Mouse (Mus musculus) neural tube, embryonic 14.5 days (tissue): ENCODE data around the gene Pip5k1c. TPM values are rescaled to one million over a fixed set of nuclear protein-coding genes. Genes with fewer than 3 reads are reported as not detected.

ENCODE experiments used
- ATAC-seq: fragments of 200-750 bp; cut with Nextera tagmentation; 2 replicates; pipeline ENCODE4 v1.8.0; 2017; ENCODE audit warnings: low read depth, mild to moderate bottlenecking, moderate TSS enrichment, moderate library complexity
- H3K27ac ChIP-seq: fragments of 300-500 bp; sonication (generic); 2 replicates; pipeline ENCODE4 v1.5.1; 2014; ENCODE audit warnings: low read depth, mild to moderate bottlenecking, control low read depth, low read length, moderate library complexity, mixed read lengths
- H3K27me3 ChIP-seq: fragments of 300-500 bp; sonication (generic); 2 replicates; pipeline ENCODE4 v1.6.1; 2014; ENCODE audit warnings: low read length; ENCODE audit not compliant: control insufficient read depth, insufficient read depth
- H3K36me3 ChIP-seq: fragments of 300-500 bp; sonication (generic); 2 replicates; pipeline ENCODE4 v1.6.1; 2014; ENCODE audit warnings: low read length, mixed read lengths; ENCODE audit not compliant: control insufficient read depth, insufficient read depth
- H3K4me1 ChIP-seq: fragments of 300-500 bp; sonication (generic); 2 replicates; pipeline ENCODE4 v1.6.1; 2014; ENCODE audit warnings: low read length; ENCODE audit not compliant: control insufficient read depth, insufficient read depth
- H3K4me2 ChIP-seq: fragments of 300-500 bp; sonication (generic); 2 replicates; pipeline ENCODE4 v1.6.1; 2014; ENCODE audit warnings: mild to moderate bottlenecking, low read depth, low read length, control low read depth
- H3K4me3 ChIP-seq: fragments of 300-500 bp; sonication (generic); 2 replicates; pipeline ENCODE4 v1.5.1; 2014; ENCODE audit warnings: low read depth, low read length, control low read depth, mixed read lengths
- H3K9ac ChIP-seq: fragments of 300-500 bp; sonication (generic); replicated peaks from 2 replicates; pipeline ENCODE4 v1.6.1; 2014; ENCODE audit warnings: low read depth, mild to moderate bottlenecking, control low read depth, low read length, mixed read lengths
- H3K9me3 ChIP-seq: fragments of 300-500 bp; sonication (generic); 2 replicates; pipeline ENCODE4 v1.6.1; 2016; ENCODE audit warnings: low read length; ENCODE audit not compliant: control insufficient read depth
- WGBS: fragments of 180-500 bp; shearing (Covaris S2); extraction: QIAGEN DNeasy Blood & Tissue Kit; methylation state at CpG from one replicate; pipeline ENCODE4 v1.1.7; 2014; 5-methylcytosine and 5-hydroxymethylcytosine counted together
- polyA plus RNA-seq: library from polyadenylated mRNA; unstranded; fragments of >200 nt; fragmentation: Nextera tagmentation; extraction: Ambion mirVana; gene quantifications from 2 replicates; pipeline ENCODE4 v1.2.1, GENCODE M21; 2014

Pip5k1c gene
- polyA plus RNA-seq, 1 experiment from 2014 or later, result 140 TPM

DNA sequence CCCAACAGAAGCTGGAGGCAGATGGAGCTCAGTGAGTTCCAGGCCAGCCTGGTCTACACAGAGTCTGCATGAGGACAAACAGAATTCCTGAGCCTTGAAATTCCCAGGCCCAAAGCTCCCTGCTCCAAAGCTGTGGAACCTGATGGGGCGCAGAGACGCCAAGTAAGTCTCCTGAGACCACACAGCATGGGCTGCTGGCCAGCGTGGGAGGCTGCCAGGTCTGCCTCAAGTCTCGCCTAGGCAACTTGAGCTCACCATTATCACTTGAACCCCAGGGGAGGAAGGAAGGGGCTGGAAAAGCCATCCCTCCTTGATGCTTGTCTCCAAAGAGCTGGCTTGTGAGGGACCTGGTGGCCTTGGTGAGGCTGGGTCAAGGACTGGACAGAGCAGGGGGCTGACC, 37.2 kb downstream of the Pip5k1c start:
- Histone ChIP-seq H3K27me3 (0 out of 2 replicates have a peak, but pooled peaks cover 4% of the 10 kb centered on the region), H3K27ac (no peak overlapping the region), H3K36me3 (peaks cover 21% of the 10 kb centered on the region), H3K9me3 (no peaks in the 10 kb centered on the region), H3K4me1 (no peaks in the 10 kb centered on the region), H3K4me2 (no peak overlapping the region), H3K9ac (no peak overlapping the region), H3K4me3 (no peak overlapping the region)
- ATAC-seq, result no peak
- WGBS, result 62% methylated on average over 4 of the region's 4 CpGs

DNA sequence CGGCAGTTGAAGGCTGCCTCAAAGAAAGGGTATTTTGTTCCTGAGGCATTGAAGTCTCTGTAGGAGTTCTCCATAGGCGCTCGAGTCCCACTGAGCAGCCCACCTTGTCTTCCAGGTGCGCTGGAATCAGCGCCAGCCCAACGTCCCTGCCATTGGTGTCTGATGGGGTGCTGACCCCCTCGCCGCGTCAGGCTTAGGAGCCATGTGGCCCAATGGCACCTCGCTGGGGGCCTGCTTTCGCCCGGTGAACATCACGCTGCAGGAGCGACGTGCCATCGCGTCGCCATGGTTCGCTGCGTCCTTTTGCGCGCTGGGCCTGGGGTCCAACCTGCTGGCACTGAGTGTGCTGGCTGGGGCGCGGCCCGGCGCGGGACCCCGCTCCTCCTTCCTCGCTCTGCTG, 39.5 kb downstream of the Pip5k1c start:
- Histone ChIP-seq H3K27me3 (0 out of 2 replicates have a peak, but pooled peaks cover 4% of the 10 kb centered on the region), H3K27ac (no peak overlapping the region), H3K36me3 (no peaks in the 10 kb centered on the region), H3K9me3 (no peaks in the 10 kb centered on the region), H3K4me1 (no peaks in the 10 kb centered on the region), H3K4me3 (no peak overlapping the region), H3K4me2 (no peak overlapping the region), H3K9ac (no peak overlapping the region)
- WGBS, result 14% methylated on average over 29 of the region's 29 CpGs
- no peak for ATAC-seq

DNA sequence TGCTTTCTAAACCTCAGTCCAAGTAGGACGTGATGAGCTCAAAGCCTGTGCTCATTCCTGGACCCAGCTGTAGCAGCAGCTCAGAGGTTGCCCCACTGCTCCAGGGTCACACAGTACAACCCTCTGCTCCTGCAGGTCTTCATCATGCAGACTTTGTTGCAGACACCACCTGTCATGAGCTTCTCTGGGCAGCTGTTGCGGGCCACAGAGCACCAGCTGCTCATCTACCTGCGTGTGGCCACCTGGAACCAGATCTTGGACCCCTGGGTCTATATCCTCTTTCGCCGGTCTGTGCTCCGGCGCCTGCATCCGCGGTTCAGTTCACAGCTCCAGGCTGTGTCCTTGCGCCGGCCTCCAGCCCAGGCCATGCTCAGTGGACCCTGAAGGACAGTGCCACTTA, 41.6 kb downstream of the Pip5k1c start:
- Histone ChIP-seq H3K27me3 (0 out of 2 replicates have a peak, but pooled peaks cover 4% of the 10 kb centered on the region), H3K9ac (no peak overlapping the region)
- 71% methylated on average over 11 of the region's 11 CpGs for WGBS

DNA sequence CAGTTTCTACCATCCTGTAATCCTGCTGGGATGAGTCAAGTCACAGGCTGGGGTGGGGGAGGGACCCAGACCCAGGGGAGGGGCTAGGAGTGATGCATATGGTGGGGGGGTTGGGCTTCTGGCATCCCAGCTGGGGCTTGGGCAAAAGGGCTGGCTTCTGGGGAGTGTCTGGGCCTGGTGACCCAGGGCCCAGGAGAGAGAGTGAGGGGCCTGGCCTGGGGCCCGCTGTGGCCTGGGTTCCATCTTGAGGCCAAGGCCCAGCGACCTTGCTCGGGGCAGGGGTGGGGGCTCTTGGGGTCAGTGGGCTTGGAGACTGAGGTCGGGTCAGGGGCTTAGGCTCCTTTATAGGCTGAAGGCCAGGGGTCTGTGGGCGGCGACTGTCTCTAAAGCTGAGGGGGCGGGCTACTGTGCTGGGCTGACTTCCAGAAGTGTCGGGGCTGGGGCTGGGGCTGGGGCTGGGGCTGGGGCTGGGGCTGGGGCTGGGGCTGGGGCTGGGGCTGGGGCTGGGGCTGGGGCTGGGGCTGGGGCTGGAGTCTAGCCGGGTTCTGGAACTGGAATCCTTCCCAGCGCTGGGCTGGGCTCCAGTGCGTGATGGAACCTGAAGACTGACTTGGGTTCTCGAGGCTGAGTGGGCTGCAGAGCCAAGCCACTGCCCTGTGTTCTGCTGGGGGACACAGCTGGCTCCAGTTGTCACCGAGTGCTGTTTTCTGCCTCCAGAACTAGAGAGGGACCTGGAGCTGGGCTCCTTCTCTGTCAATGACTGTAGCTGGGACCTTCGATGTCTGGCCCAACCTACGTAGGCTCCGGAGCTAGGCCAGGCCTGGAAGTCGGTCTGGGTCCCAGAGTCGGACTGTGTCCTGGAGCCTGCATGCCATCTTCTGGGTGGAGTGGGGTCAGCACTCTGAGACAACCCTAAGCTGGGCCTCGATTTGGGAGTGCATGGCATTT, 42.9 kb downstream of the Pip5k1c start:
- no peak overlapping the region for H3K9ac ChIP-seq
- WGBS, result 46% methylated on average over 15 of the region's 19 CpGs

More for the DNA sequence above, 41.6 kb downstream of the Pip5k1c start:
- H3K36me3 ChIP-seq, result no peaks in the 10 kb centered on the region
- no peak overlapping the region for H3K4me3 ChIP-seq
- no peaks in the 10 kb centered on the region for H3K9me3 ChIP-seq
- H3K27ac ChIP-seq, result no peak overlapping the region
- no peak for ATAC-seq
- no peak overlapping the region for H3K4me2 ChIP-seq
- no peaks in the 10 kb centered on the region for H3K4me1 ChIP-seq

DNA sequence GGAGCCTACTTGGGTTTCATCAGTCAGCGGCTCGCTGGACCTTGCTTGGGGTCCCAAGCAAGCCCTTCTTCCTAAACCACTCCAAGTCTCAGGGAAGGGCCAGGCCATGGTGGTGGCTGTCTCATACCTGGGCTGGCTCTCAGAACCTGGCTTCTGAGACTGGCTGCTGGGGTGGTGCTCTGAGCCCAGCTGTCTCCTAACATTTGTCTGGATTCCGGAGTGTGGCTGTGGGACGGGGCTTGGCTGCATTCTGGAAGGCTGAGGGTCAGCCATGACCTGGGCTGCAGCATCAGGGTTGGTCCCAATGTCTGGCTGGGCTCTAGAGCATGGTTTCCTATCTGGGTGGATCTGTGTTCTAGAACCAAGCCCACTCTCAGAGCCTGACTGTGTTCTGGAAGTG, 43.8 kb downstream of the Pip5k1c start:
- no peaks in the 10 kb centered on the region for H3K9me3 ChIP-seq
- no peak overlapping the region for H3K9ac ChIP-seq
- 99% methylated on average over 4 of the region's 4 CpGs for WGBS
- ATAC-seq, result no peak
- H3K4me3 ChIP-seq, result no peak overlapping the region
- no peaks in the 10 kb centered on the region for H3K4me1 ChIP-seq
- peaks cover 8% of the 10 kb centered on the region; the same call in 1 of the 2 replicates for H3K27me3 ChIP-seq
- no peak overlapping the region for H3K27ac ChIP-seq
- no peaks in the 10 kb centered on the region for H3K36me3 ChIP-seq
- H3K4me2 ChIP-seq, result no peak overlapping the region

More for the DNA sequence above, 42.9 kb downstream of the Pip5k1c start:
- Histone ChIP-seq H3K4me2 (no peak overlapping the region), H3K9me3 (no peaks in the 10 kb centered on the region), H3K27me3 (0 out of 2 replicates have a peak, but pooled peaks cover 4% of the 10 kb centered on the region), H3K4me3 (no peak overlapping the region), H3K36me3 (no peaks in the 10 kb centered on the region), H3K27ac (no peak overlapping the region), H3K4me1 (no peaks in the 10 kb centered on the region)
- no peak for ATAC-seq

DNA sequence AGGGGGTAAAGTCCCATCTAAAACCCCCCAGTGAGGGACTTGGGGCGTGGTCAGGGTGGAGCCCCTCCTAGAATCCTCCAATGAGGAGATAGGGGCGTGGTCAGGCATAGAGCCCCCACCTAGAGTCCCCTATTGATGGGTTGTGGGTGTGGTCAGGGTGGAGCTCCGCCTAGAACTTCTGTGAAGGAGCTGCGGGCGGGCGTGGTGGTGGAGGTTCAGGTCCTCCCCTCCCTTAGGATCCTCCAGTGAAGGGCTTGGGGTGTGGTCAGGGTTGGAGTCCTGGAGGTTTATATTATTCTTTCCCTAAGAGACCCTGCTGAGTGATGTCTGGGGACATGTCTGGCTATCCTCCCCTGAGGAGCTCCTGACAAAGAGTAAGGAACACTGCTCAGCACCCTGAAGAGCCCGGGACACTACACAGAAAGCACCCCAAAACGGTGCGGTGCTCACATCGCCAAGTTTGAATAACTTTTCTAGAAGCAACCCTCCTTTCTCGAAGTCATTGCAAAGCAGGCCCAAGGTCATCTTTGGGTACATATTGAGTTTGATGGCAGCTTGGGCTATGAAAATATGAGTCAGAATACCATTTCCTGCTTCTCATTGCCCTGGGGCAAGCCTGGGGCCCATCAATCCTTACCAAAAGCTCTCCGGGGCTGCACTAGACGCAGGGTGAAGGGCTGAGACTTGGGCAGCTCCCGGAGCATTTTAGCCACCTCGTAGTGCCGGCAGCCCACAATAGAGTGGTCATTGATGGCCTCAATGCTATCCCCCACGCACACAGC, 48.0 kb downstream of the Pip5k1c start:
- no peak for ATAC-seq
- H3K4me3 ChIP-seq, result no peak overlapping the region
- no peak overlapping the region for H3K9ac ChIP-seq
- H3K36me3 ChIP-seq, result no peaks in the 10 kb centered on the region
- WGBS, result 33% methylated on average over 17 of the region's 17 CpGs
- H3K4me1 ChIP-seq, result 0 out of 2 replicates have a peak, but pooled peaks cover 6% of the 10 kb centered on the region
- H3K4me2 ChIP-seq, result no peak overlapping the region
- H3K27ac ChIP-seq, result no peak overlapping the region
- peaks cover 30% of the 10 kb centered on the region for H3K27me3 ChIP-seq
- no peaks in the 10 kb centered on the region for H3K9me3 ChIP-seq

DNA sequence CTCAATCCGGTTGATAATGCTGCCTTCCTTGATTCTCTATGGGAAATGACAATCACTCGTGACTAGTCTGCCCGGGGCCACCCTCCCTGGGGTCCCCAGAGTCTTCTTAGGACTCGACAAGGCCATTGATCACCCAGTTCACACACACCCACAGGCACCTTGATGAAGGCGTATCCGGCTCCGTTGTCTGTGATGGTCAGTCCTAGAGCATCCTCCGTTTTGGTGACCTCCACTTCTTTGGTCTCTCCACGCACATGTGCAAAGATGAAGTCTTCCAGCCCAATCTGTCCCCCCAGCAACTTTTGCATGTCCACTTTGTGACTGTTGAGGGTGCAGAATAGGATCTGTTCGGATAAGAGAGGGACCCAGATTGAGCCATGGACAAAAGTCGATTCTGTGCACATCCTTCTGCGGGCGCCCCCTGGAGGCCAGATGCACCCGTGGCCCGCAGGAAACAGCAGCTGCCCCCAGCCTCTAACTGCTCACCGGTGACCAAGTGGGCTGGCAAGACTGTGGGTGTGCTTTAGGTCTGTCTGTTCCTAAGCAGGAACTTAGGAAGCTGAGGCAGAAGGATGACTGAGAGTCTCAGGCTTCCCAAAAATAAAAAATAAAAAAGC, 48.7 kb downstream of the Pip5k1c start:
- H3K9ac ChIP-seq, result no peak overlapping the region
- H3K4me1 ChIP-seq, result peaks cover 6% of the 10 kb centered on the region; the same call in 1 of the 2 replicates
- H3K27me3 ChIP-seq, result peaks cover 30% of the 10 kb centered on the region
- no peaks in the 10 kb centered on the region for H3K36me3 ChIP-seq
- H3K4me2 ChIP-seq, result no peak overlapping the region
- H3K4me3 ChIP-seq, result no peak overlapping the region
- no peak overlapping the region for H3K27ac ChIP-seq
- no peaks in the 10 kb centered on the region for H3K9me3 ChIP-seq
- WGBS, result 37% methylated on average over 16 of the region's 16 CpGs
- ATAC-seq, result no peak

DNA sequence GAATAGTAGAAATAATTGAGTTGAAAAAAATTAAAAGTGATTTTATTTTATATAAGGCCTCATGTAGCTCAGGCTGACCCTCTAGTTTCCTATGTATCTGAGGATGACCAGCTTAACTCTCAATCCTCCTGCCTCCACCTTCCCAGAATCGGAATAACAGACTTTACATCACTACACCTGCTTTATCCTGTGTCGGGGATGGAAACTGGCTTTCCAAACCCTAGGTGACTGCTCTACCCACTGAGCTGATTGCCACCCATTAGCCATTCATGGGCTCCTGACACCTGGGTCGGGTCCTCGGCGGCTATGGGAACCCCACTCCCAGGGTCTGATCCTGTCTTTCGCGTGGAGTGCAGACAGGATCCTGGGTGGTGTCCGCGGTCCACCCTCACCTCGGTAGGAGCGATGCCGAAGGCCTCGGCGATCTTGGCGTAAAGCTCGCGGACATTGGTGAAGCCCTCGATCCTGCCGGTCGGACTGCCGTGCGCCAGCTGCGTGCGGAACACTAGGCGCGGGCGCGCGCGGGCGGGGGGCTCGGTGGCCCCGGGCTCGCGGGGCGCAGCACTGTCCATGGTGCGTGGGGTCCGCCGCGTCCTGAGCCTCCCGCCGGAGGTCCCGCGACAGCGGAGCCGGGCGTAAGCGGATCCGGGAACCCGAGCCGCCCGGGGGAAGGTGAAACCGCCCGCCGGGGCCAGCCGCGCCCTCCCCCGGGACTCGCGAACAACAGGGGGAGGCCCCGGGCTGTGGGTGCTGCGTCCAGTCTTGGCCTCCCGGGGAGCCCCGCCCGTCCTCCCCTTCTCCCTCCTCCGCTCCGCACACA, 50.1 kb downstream of the Pip5k1c start, which contains the start of gene Gipc3:
Gene Gipc3 (minus strand): TSS at position 581 of the 820 bp plus-strand sequence.
- no peaks in the 10 kb centered on the region for H3K9me3 ChIP-seq
- H3K4me1 ChIP-seq, result peaks cover 6% of the 10 kb centered on the region; the same call in 1 of the 2 replicates
- no peaks in the 10 kb centered on the region for H3K36me3 ChIP-seq
- peak within 1 kb of the TSS; percentile 31 for H3K4me3 ChIP-seq
- 5% methylated on average over 66 of the region's 67 CpGs for WGBS
- H3K9ac ChIP-seq, result peak within 1 kb of the TSS; percentile 37
- peak within 1 kb of the TSS; percentile 71 for H3K4me2 ChIP-seq
- no peak for ATAC-seq
- no peak within 1 kb of the TSS for H3K27ac ChIP-seq
- peaks cover 34% of the 10 kb centered on the region for H3K27me3 ChIP-seq
